Mouse (Mus musculus): ENCODE results near the gene Plekhj1. TPM values are rescaled to one million over a fixed set of nuclear protein-coding genes. Genes with fewer than 3 reads are reported as not detected.
"Not testable (repeated sequence)": the region's sequence is repeated elsewhere in the genome, so short reads cannot be mapped to it uniquely, and the experiment has no call there.

Plekhj1 gene
- polyA plus RNA-seq, 1 experiment = 39.3 TPM

- 14% methylated on average over 9 of the region's 9 CpGs for WGBS
- Histone ChIP-seq H3K4me3 (ENCODE audit: insufficient read depth, low read depth, low read length) (no peak overlapping the region), H3K27ac (ENCODE audit: insufficient read depth, low read depth, low read length) (no peak overlapping the region), H3K4me1 (ENCODE audit: control insufficient read depth, insufficient read depth, low read length) (peaks cover 18% of the 10 kb centered on the region), H3K36me3 (ENCODE audit: control insufficient read depth, insufficient read depth, low read length) (no peaks in the 10 kb centered on the region), H3K27me3 (replicated peaks; ENCODE audit: control insufficient read depth, insufficient read depth, low read length) (no peaks in the 10 kb centered on the region)
- peak; percentile 93 for DNase-seq
- TF ChIP-seq POLR2A (IDR thresholded peaks at IDR 0.05; ENCODE audit: low read depth, low read length) (no peak), CTCF (conservative IDR thresholded peaks at IDR 0.05; ENCODE audit: insufficient read depth, insufficient read length, low read depth, low read length) (no peak)
Measured at GRCm38 (mm10) chr10:80831136-80831535, 32.7 kb upstream of the Plekhj1 start.

GRCm38 (mm10) chr10:80829359-80830278 lies 31.2 kb upstream of the Plekhj1 start:
- DNase-seq = no peak

GRCm38 (mm10) chr10:80828587-80828986 lies 30.2 kb upstream of the Plekhj1 start:
- DNase-seq; H3K4me3 ChIP-seq (ENCODE audit: insufficient read depth, low read depth, low read length): not testable (repeated sequence)
- WGBS = 53% methylated on average over 9 of the region's 9 CpGs

More at GRCm38 (mm10) chr10:80829359-80830278, 31.2 kb upstream of the Plekhj1 start:
- no peak overlapping the region for H3K4me3 ChIP-seq (ENCODE audit: insufficient read depth, low read depth, low read length)
- no peaks in the 10 kb centered on the region for H3K27me3 ChIP-seq (replicated peaks; ENCODE audit: control insufficient read depth, insufficient read depth, low read length)
- peaks cover 18% of the 10 kb centered on the region for H3K4me1 ChIP-seq (ENCODE audit: control insufficient read depth, insufficient read depth, low read length)
- WGBS = 29% methylated on average over 1 of the region's 1 CpGs
- no peak for TF ChIP-seq POLR2A (IDR thresholded peaks at IDR 0.05; ENCODE audit: low read depth, low read length)
- no peaks in the 10 kb centered on the region for H3K36me3 ChIP-seq (ENCODE audit: control insufficient read depth, insufficient read depth, low read length)
- no peak overlapping the region for H3K27ac ChIP-seq (ENCODE audit: insufficient read depth, low read depth, low read length)

GRCm38 (mm10) chr10:80827870-80828420 lies 29.5 kb upstream of the Plekhj1 start:
- Histone ChIP-seq H3K4me3 (ENCODE audit: insufficient read depth, low read depth, low read length) (peak overlapping the region; percentile 80), H3K4me1 (ENCODE audit: control insufficient read depth, insufficient read depth, low read length) (peaks cover 26% of the 10 kb centered on the region), H3K36me3 (ENCODE audit: control insufficient read depth, insufficient read depth, low read length) (no peaks in the 10 kb centered on the region), H3K27ac (ENCODE audit: insufficient read depth, low read depth, low read length) (no peak overlapping the region), H3K27me3 (replicated peaks; ENCODE audit: control insufficient read depth, insufficient read depth, low read length) (no peaks in the 10 kb centered on the region)
- peak; percentile 18 for DNase-seq
- WGBS = 35% methylated on average over 10 of the region's 10 CpGs
- no peak for TF ChIP-seq POLR2A (IDR thresholded peaks at IDR 0.05; ENCODE audit: low read depth, low read length)
- TF ChIP-seq CTCF (conservative IDR thresholded peaks at IDR 0.05; ENCODE audit: insufficient read depth, insufficient read length, low read depth, low read length) = no peak

More at GRCm38 (mm10) chr10:80828587-80828986, 30.2 kb upstream of the Plekhj1 start:
- H3K36me3 ChIP-seq (ENCODE audit: control insufficient read depth, insufficient read depth, low read length); H3K27ac ChIP-seq (ENCODE audit: insufficient read depth, low read depth, low read length); H3K27me3 ChIP-seq (replicated peaks; ENCODE audit: control insufficient read depth, insufficient read depth, low read length): not testable (repeated sequence)
- H3K4me1 ChIP-seq (ENCODE audit: control insufficient read depth, insufficient read depth, low read length) = peaks cover 26% of the 10 kb centered on the region

GRCm38 (mm10) chr10:80827063-80827869 lies 28.8 kb upstream of the Plekhj1 start:
- 3% methylated on average over 29 of the region's 29 CpGs for WGBS
- H3K4me3 ChIP-seq (ENCODE audit: insufficient read depth, low read depth, low read length) = peak overlapping the region; percentile 80
- DNase-seq = no peak
- H3K4me1 ChIP-seq (ENCODE audit: control insufficient read depth, insufficient read depth, low read length) = peaks cover 26% of the 10 kb centered on the region
- H3K27ac ChIP-seq (ENCODE audit: insufficient read depth, low read depth, low read length) = no peak overlapping the region
- no peaks in the 10 kb centered on the region for H3K27me3 ChIP-seq (replicated peaks; ENCODE audit: control insufficient read depth, insufficient read depth, low read length)
- H3K36me3 ChIP-seq (ENCODE audit: control insufficient read depth, insufficient read depth, low read length) = no peaks in the 10 kb centered on the region
- TF ChIP-seq POLR2A (IDR thresholded peaks at IDR 0.05; ENCODE audit: low read depth, low read length) = no peak
- TF ChIP-seq CTCF (conservative IDR thresholded peaks at IDR 0.05; ENCODE audit: insufficient read depth, insufficient read length, low read depth, low read length) = no peak

GRCm38 (mm10) chr10:80826151-80827062 lies 28.0 kb upstream of the Plekhj1 start, which contains the start of gene Oaz1:
Oaz1 (plus strand) TSS chr10:80826656.
- H3K4me1 ChIP-seq (ENCODE audit: control insufficient read depth, insufficient read depth, low read length) = peaks cover 26% of the 10 kb centered on the region
- H3K4me3 ChIP-seq (ENCODE audit: insufficient read depth, low read depth, low read length) = peak within 1 kb of the TSS; percentile 80
- WGBS = under 1% methylated on average over 82 of the region's 82 CpGs

More at GRCm38 (mm10) chr10:80826151-80827062, 28.0 kb upstream of the Plekhj1 start, which contains the start of gene Oaz1:
- Histone ChIP-seq H3K27me3 (replicated peaks; ENCODE audit: control insufficient read depth, insufficient read depth, low read length) (no peaks in the 10 kb centered on the region), H3K36me3 (ENCODE audit: control insufficient read depth, insufficient read depth, low read length) (no peaks in the 10 kb centered on the region), H3K27ac (ENCODE audit: insufficient read depth, low read depth, low read length) (peak within 1 kb of the TSS; percentile 92)
- peak; percentile 100 for DNase-seq
- TF ChIP-seq POLR2A (IDR thresholded peaks at IDR 0.05; ENCODE audit: low read depth, low read length) (peak; percentile 69), CTCF (conservative IDR thresholded peaks at IDR 0.05; ENCODE audit: insufficient read depth, insufficient read length, low read depth, low read length) (no peak)
